Mouse (Mus musculus): Measurements from ENCODE around the gene Mdga1. TPM values are rescaled to one million over a fixed set of nuclear protein-coding genes. Genes with fewer than 3 reads are reported as not detected.

Mdga1 gene
- polyA plus RNA-seq, 1 experiment = 26.7 TPM

DNA sequence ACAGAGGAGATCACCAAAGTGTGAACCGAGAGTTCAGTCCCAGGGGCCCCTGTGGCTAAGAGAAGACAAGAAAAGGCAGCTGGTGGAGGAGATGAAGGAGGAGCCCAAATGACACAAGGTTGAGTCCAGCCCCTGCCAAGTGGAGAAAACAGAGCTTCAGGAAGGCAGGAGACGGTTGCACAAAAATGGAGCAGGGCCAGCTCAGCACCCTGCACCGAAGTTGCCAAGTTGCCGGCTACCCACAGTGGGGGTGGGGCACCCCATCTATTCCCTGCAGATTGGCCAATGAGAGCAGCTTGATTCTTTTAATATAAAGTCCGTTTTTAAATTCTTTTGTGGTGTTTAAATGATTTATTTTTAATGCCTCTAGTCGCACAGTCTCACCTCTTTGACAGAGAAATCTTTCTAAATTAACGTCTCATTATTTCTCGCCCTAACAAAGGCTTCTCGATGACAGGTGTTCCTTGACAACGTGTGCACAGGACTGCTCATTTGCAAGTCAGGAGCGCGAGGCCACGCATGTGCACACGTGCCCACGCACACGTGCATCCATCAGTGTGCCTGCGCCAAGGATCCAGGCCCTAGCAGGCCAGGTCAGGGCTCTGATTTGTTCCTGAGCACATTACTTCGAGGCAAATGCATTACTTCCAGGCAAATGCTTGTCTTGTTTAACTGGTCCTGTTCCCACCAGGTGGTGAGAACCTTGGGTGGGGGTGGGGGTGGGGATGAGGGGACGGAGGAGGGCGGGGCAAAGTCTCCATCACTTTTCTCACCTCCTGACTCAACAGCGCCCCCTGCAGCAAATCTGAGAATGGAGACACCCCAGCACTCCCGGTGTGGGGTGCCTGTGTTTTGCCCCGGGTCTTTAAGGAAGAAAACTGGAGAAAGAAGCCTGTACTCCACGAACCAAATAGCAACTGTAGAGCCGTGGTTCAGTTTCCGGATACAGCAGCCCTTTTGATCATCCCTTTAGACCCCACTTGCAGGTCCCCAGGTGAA, 44.0 kb downstream of the Mdga1 start:
- no peak for DNase-seq (ENCODE audit: extremely low spot score in 1 of 2, low spot score in 1 of 2)

DNA sequence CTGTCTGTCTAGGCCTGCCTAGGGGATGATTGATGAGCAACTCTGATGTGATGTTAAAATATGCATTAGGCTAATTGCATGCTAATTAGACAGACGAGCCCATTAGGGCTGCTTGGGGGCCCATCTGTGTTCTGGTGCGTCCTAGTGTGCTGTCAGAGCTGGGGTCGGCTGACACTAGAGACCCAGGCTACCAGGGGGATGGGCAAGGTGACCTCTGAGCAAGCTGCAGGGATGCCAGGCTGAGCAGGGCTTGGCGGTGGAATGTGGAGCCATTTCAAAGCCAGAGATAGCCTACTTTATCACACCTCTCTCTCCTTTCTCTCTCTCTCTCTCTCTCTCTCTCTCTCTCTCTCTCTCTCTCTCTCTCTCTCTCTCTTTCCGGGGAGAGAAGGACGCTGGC, 49.8 kb downstream of the Mdga1 start:
- no peak for DNase-seq (ENCODE audit: extremely low spot score in 1 of 2, low spot score in 1 of 2)

DNA sequence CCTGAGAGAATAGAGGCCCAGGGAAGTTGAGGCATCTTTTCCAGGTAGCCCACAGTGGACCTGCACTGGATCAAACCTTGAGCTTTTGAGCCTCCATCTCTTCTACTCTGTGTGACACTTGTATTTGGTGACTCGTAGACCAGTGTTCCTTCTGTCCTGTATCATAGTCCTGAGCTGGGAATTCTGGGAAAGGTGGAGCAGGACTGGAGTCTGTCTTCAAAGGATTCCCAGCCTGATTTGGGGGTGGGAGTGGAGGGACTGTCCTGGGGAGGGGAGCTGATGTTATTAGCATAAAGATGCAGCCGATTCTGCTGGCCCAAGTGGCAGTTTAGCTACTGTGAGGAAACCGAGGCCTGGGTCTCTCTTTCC, 50.4 kb downstream of the Mdga1 start:
- no peak for DNase-seq (ENCODE audit: extremely low spot score in 1 of 2, low spot score in 1 of 2)

DNA sequence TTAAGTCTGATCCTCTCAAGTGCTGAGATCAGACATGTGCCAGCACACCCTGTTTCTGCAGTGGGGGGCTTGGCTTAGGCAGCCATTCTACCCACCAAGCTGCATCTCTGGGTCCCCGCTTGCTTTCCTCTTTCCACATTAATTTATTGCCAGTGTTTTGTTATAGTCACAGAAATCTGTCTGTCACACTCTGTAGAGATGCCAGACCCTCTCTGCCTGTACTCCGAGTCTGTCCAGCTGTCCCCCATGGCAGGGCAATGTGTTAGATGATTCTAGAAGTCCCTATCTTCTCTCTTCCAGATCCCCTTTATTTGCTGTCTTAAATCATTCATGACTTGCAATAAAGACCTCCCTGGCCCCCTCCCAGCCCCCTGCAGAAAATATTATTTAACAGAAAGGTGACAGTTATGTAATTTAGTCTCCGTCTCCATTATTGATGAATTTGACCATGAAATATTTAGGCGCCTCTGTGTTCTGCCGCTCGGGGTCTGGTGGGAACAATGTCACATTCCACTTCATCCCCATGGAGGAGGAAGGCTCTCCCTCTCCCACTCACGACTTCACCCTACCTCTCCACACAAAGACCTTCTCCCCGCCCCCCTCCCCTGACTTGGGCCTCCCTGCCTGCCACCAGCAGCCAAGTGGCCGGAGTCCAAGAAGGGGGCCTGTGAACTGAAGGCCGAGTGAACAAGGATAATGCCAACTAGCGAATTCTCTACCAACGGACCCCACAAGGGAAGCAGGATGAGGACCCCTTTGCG, 50.9 kb downstream of the Mdga1 start:
- DNase-seq (ENCODE audit: extremely low spot score in 1 of 2, low spot score in 1 of 2) = no peak

DNA sequence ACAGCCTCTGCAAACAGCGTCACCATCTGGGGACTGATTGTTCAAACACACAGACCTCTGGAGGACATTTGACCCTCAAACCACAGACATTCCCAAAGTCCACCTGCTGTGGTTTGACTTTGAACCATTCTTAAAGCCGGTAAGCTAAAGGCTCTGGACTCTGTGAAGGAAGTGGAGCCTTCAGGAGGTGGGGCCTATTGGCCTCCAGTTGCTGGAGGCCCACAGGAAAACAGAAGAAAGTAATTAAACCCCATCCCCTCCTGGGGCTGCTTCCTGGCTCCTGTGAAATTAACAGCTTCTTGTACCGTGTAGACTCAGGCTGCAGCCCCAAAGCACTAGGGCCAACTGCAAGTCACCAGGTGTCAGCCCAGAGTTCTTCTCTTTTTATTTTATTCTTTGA, 52.9 kb downstream of the Mdga1 start:
- no peak for DNase-seq (ENCODE audit: extremely low spot score in 1 of 2, low spot score in 1 of 2)

DNA sequence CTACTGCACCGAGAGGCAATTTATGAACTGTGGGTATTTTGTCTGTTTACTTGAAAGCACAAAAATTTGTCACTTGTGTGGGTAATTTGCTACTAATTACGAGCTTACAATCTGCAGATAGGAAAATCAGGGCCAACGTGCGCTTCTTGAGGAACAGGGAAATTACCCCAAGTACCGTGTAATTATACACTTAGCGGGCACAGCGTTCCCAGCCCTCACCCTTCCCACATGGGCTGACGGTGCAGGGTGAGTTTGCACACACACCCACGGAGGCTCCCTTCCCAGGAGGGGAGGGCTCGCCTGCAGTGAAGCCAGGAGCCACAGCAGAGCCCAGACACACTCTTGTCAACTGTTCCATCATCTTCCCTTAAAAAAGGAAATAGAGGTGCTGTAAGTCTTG, 54.1 kb downstream of the Mdga1 start:
- peak in 1 of 2 experiments; percentile 22 for DNase-seq (ENCODE audit: extremely low spot score in 1 of 2, low spot score in 1 of 2)

DNA sequence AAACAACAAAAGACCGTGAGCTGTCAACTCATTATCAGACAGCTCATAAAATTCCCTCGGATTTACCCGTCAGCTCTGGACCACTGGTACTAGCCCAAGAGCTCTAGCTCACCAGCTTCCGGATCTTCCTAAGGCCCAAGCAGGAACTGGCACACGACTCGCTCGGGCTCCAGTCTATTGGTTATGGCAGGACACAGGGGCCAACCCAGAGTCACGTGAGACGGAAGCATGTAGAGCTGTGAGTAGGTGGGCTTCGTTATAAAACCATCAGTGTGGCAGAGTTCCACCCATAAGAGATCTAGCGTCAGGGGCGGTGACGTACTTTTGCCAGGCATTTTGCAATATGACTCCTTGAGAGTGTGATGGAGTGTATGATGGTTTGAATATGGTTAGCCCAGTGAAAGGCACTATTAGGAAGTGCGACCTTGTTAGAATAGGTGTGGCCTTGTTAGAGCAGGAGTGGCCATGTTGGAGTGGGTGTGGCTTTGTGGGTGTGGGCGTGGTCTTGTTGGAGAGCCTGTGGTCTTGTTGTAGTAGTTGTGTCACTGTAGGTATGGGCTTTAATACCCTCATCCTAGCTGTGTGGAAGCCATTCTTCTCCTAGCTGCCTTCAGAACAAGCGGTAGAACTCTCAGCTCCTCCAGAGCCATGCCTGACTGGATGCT, 56.5 kb downstream of the Mdga1 start:
- no peak for DNase-seq (ENCODE audit: extremely low spot score in 1 of 2, low spot score in 1 of 2)

DNA sequence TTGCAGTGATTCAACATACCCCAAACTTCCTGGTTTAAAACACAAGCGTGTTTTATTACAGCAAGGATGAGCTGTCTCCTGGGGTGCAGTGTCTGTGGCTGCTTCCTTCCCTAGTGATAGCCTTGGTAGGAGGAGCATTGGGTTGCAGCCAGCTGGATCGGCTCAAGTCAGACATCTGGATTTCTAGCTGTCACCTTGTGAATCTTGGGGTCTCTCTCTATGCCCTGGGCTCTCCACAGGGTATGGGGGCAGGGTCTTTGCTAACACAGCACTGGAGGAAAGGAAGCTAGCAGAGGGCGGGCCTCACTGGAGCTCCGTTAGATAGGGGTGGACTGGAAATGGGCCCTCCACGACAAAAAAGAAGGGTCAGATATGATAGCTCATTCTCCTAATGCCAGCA, 57.2 kb downstream of the Mdga1 start:
- DNase-seq (ENCODE audit: extremely low spot score in 1 of 2, low spot score in 1 of 2) = no peak

DNA sequence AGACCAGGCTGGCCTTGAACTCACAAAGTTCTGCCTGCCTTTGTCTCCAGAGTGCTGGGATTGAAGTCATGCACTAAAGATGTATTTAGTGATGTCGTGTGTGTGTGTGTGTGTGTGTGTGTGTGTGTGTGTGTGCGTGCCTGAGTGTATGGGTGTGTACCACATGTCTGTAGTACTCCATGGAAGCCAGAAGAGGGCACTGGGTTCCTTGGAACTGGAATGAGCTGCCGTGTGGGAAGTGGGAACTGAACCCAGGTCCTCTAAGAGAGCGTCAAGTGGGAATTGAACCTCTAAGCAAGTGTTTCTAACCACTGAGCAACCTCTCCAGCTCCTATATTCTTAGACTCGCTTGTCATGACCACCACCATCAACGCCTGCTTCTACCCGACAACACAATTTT, 60.9 kb downstream of the Mdga1 start:
- DNase-seq (ENCODE audit: extremely low spot score in 1 of 2, low spot score in 1 of 2) = no peak

DNA sequence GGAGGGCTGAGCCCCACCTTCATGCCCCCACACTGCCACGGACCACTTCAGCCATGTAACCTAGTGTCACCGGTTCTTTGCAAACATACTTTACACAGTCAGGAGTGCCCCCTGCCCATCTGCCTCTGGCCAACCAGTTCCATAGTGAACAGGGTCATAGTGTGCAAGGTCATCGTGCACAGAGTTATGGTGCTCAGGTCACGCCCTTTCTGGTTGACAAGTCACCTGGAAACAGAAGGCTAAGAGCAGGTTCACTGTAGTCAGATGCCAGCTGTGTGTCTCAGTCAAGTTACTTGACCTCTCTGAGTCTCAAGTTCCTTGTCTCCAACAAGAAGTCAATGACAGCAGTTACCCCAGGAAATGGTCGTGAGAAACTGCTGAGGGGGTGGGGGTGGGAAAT, 65.2 kb downstream of the Mdga1 start:
- no peak for DNase-seq (ENCODE audit: extremely low spot score in 1 of 2, low spot score in 1 of 2)

DNA sequence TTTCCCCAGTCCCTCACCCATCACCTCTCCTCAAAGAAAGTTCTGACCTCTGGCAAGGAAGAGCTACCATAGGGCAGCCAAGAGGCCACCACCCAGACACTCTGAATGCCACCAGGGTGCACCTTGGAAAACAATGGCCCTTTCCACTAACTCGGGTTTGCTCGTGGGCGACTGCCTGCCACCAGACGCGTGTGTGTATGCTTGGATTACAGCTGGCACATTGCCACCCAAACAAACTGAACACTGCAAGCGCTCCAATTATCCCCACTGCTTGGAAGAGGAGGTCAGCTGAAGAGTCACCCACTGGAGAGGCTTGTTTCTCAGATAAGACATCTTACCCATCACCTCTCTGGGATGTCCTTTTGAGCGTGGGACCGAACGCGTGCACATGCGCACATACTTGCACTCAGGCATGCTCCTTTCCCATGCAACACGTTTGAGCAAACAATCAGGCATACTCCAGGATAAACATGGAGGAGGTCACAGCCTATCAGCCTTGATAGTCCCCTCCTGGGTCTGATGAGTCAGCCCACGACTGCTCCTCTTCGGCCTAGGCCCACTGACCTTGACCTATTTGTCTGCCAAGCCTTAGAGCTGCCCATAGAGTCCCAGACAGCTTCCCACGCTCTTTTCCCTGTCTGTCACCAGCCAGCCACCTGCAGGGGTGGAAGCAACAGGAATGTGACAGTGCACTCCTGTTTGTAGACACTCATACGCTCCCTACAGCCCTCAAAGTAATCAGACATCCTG, 67.3 kb downstream of the Mdga1 start:
- DNase-seq (ENCODE audit: extremely low spot score in 1 of 2, low spot score in 1 of 2) = no peak

DNA sequence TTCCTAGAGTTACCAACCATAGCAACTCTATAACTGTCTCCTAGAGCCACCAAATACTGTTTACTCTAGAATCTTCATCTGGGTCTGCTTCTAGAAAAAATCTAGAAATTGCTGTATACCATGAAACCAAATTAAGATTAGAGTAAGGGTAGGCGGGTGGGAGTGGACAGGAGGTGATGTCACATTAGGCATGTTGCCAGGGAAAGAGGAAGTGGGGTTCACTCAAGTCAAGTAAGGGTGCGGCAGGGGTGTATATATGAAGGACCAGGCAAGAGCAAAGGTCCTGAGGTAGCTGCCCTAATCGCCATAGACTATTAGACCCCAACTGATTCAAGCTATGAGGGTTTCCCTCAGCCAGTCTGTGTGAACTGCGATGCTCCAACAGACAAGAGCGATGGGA, 69.6 kb downstream of the Mdga1 start:
- DNase-seq (ENCODE audit: extremely low spot score in 1 of 2, low spot score in 1 of 2) = no peak

DNA sequence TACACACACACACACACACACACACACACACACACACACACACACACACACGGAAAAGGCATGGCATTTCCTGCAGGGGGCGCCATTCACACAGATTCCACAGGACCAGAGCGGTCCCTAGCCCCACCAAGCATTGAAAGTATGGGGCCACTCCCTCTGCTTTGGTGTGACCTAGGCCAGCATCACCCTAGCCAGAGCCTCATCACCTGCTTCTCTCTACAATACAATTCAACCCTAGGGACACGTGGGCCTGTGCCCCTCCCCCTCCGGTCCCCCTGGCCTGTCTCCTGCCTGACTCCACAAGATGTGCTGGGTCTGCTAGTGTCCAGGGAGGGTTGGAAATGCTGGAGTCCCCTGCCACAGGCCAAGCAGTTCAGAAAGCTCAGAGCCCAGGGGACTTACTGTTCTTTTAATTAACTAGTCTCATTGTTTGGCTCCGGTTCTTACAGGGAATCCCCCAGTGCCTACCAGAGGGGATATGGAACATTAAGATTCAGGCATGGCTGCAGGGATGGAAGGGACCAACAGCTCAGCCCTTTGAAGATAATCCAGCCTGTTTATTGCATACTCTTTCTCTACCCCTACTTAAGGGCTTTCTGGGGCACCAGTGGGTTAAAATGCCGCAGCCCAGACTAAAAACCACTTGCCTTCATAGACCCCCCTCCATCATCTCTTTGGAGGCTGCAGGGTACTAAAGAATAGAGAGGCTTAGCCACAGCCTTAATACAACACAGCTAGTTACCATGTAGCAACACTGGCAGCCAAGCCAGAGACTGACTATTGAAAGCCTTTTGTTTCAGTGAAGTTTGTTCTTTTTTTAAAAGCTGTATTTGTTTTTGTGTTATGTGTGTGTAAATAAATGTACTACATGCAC, 73.5 kb downstream of the Mdga1 start:
- DNase-seq (ENCODE audit: extremely low spot score in 1 of 2, low spot score in 1 of 2) = no peak

DNA sequence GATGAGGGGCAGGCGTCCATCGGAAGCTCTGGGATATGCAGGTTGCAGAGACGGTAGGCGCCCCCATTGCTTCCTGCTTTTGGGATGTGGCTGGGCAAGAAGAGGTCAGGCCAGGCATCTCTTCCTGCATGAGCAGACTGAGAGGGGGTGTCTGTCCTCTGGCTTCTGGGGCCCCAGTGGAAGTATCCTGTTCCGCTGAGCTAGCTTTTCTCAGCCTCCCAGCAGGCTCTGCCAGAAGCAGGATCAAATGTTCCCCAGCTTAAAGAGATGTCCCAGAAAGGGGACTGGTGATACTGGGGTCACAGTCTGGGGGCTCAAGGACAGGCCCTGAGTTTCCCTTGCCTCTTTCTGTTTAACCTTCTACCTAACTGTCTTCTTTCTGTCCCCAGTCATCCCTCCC, 74.3 kb downstream of the Mdga1 start:
- no peak for DNase-seq (ENCODE audit: extremely low spot score in 1 of 2, low spot score in 1 of 2)

DNA sequence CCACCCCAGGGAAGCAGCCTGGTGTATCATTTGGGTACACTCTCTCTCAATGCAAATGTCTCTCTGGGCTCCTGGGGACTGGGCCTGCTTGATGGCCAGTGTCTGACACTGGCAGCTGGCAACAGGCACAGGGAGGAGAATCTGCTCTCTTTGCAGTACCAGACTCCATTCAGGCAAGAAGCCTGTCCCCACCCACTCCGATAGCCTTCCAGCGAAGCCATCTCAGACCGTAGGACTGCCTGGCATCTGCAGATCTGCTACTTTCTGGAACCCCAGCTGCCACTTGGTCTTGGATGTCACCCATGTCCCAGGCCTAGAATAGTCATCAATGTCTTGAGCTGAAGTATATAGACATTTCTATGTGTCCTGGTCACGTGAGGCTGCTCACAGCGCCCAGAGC, 74.9 kb downstream of the Mdga1 start:
- no peak for DNase-seq (ENCODE audit: extremely low spot score in 1 of 2, low spot score in 1 of 2)

DNA sequence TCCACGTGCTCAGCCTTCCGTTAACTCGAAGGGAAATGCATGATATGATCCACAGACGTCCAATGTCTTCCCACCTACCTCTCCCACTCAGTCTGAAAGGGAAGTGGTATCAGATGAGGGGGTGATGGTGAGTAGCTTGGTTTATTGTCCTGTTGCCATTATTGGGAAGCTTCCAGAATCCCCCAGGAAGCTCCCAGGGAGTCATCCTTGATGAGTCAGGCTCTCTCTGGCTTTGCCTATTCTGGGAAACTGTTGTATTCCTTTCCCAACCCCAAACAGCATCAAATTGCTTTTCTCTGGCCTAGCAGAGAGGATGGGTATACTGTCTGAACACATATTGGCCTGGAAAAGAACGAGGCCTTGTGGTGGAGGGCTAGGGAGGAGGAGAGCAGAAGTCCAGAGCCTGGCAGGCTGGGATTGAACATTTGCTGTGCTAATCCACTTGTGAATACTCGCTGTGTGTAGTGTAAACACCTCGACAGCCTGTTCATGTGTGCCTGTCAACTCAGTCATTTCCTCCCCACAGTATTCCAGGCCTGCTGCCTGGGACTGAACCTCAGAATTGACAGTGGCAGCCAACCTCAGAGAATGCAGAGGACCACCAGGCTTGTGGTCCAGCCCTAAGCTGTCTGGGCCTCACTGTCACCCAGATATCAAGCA, 79.3 kb downstream of the Mdga1 start:
- peak in 1 of 2 experiments; percentile 55 for DNase-seq (ENCODE audit: extremely low spot score in 1 of 2, low spot score in 1 of 2)

DNA sequence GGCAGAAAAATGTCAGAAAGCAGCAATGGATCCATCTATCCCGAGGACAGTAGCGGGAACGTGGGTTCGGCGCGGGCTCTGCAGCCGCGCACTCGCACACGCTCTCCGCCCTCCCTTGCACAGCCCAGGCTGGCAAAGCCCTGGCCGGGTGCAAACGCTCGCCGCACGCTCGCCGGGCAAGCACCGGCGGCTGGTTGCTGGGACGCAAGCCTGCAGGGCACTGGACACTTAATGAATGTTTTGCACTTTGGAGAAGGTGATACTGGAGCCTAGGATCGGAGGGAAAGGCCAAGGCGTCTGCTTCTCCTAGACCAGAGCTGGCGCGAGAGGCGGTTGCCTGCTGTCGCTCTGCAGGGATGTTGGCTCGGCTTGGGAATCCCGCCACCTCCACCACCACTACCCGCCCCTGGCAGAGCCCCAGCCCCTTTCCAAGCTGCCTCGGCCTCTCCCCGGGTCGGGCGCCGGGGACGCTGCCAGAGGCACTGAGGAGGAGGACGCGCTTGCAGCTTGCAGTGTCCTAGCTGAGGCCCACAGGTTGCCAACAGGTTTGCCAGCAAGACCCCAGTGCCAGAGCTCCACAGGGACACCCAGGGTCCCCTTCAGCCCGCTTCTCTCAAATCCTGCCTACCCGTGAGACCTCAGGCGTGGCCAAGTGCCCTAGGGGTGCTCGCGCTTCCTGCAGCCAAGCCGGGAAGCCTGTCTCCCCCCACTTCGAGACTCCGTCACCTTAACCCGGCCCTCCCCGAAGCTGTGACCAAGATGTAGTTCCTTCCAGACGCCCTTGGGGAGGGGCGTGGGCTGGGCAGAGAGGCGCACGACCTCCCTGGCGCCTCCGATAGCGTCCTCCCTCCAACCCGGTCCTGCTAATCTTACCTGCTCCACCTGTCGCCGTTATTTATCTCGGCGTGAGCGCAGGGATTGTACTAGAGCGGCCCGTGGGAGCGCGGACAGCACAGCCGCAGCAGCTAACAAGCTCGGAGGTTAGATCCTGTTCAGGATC, 80.6 kb downstream of the Mdga1 start:
- peak in 1 of 2 experiments; percentile 53 for DNase-seq (ENCODE audit: extremely low spot score in 1 of 2, low spot score in 1 of 2)

Measured in frontal cortex, adult 2 months (tissue).